Mouse (Mus musculus) kidney, adult 11 months (tissue): Measurements from ENCODE around the gene Acot2.
"Not testable (repeated sequence)": the region's sequence is repeated elsewhere in the genome, so short reads cannot be mapped to it uniquely, and the experiment has no call there.

Experiments
- DNase-seq: peaks from one replicate; pipeline ENCODE4 v3.0.0; 2022

Acot2 gene

DNA sequence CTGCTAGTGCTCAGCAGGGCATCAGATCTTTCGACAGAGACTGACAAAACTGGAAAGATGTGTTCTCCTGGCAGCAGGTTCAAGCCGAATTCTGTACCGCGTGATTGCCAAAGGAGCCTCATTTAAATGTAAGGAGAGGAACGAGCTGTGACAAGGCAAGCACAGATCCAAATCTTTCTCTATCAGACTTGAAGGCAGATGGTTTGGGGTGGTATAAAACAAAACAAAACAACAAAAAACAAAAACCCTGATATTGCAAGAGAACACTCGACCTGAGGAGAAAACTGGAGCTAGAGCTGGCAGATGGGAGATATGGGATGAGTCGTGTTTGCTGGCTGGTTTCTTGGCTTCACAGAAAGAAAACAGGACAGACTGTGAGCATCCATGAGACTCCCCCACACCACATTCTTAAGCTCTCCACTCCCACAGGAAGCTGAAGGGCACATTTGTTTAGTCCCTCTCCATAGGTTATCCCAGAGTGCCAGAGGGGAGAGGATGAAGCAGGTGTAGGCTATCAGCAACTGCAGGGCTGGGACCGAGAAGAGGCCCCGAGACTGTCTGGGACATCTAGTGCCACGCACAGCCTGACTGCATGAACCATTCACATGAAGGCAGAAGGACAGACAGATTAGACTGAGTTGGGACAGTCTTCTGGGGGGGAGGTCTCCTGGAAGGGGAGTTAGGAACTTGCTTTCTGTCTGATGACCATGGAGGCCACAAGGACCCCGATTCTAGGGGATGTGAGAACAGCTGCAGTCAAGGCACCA lies 10.9 kb downstream of the Acot2 start:
- DNase-seq: no peak

GRCm38 (mm10) chr12:83999237-83999636 lies 11.6 kb downstream of the Acot2 start:
- DNase-seq: peak; percentile 92

DNA sequence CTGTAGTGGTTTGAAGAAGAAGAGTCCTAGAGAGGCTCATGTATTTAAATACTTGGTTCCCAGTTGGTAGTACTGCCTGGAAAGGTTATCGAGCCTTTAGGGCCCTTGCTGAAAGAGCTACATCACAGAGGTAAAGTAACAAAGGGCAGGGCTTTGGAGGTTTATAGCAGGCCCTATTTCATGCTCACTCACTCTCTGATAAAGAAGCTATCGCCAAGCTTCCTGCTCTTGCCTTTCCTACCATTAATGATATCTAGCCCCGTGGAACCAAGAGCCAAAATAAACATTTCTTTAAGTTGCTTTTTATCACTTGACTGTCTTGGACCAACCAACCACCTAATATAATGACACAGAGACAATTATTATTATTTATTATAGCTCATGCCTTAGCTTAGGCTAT lies 12.8 kb downstream of the Acot2 start:
- DNase-seq: no peak

DNA sequence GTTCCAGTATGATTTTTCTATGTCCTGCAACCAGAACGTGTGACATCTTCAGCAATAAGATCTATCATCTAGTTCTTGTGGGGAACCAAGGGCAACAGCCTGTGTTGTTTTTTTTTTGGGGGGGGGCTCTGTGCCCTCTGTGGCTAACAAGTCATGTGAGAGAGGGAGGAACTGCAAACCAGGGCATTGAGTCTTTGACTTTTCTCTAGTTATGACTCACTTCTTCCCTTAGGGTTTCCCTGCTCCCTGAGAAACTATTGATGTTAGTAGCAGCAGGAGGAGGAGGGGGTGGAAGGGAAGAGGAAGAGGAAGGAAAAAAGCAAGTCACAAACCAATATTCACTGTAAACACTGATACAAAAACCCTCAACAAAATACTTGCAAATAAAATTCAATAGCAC lies 16.2 kb downstream of the Acot2 start:
- DNase-seq: no peak

DNA sequence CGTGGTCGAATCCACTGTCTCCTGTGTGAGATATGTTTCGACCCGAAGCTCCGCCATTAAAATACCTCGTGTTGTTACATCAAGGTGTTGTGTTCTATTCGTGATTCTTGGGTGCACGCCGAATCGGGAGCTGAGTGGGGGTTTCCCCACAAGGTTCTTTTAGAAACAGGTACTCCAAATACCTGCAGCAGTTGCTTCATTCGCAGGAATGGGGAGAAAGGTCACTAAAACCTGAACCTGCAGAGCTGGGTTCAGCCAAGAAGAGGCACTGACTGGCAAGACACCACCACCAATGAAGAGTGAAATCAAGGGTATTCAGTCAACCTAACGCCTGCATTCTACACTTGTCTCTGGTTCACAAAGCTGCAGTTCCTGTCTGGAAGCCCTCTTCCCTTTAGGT lies 20.6 kb downstream of the Acot2 start:
- peak; percentile 59 for DNase-seq

DNA sequence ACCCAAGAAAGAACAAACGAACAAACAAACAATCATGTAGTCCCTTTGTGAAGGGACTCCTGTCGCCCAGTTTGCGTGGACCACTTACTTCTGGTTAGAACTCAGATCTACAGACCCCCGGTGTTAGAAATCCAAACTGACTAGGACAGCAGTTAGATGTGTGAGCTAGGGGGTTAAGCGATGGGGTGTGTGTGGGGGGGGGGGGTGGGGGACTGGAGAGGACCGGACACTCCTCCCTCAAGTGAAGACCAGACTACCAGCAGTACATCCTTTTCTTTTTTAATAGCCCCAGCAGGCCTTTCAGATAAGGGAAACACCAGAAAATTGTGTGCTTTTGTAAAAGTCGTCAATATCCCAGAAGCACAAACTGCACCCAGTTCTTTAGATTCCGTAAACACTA lies 21.1 kb downstream of the Acot2 start:
- no peak for DNase-seq

- peak; percentile 84 for DNase-seq
Observed at GRCm38 (mm10) chr12:84009171-84009965, 21.7 kb downstream of the Acot2 start, which contains the start of gene Acot1. Gene Acot1 (plus strand): TSS chr12:84009490.

GRCm38 (mm10) chr12:84010201-84010600 lies 22.5 kb downstream of the Acot2 start:
- no peak for DNase-seq

DNA sequence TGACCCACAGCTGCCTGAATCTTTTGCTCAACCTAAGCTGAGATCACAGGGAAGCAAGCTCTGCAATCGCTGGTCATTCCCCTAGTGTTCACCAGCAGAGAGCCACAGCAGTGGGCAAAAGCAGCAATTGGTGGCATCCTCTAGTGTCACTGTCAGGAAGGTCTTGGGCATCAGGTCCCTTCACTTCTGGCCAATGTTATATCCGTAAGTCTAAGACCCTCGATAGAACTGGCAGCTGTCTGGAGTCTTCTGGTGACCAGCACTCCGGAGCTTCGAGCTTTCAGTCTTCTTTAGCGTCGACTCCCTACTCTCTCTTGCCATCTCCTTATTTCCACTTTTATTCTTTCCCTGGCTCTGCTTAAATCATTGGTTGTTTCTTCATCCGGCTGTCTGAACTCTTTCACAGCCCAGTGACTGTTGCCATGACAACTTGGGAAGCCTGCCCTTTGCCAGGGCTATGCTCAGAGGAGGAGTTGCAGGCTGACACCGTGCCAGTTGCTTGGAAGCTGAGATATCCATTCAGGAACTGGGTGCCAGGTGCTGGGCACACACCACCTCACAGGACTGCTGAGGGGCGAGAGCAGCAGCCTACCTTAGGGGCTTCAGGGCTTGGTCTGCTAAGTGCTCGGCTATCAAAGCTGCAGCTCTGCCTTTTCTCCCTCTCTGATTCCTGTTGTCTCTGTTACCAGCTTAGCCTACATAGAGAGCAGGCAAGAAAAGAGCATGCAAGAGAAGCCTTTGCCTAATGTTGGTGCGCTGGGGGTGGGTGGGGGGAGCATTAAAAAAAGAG lies 23.8 kb downstream of the Acot2 start:
- DNase-seq: peak; percentile 96

DNA sequence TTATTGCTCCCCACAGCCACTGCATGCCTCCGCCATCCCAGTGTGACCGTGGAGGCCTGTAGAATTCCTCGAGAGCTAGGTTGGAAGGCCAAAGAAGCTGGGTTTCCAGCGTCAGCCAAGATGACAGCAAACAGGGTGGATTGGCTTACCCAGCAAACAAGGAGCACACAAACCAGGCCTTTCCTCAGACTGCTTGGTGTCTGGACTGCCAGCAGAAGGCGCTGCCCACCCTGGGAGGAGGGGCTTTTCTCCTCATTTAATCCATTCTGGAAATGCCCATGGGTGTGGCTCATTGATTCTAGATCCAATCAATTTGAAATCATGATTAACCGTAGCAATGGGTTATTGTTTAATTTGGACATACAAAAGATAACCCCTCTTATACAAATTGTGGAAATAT lies 25.5 kb downstream of the Acot2 start:
- DNase-seq: no peak

DNA sequence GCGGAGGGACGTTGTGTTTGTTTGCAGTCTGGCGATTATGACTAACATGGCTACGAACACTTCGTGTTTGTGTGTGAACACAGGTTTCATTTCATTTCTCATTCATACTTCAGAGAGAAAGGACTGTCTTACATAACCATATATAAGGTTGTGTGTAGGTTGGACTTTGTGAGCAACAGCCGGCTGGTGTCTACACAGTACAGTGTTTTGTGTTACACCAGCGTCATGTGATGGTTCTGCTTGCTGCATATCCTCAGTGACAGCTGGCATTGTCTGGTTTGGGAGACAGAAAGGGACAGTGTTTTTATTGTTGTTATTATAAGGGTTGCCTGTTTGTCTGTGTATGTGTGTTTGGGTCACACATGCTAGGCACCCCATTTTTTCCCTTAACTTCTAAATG lies 26.0 kb downstream of the Acot2 start:
- no peak for DNase-seq

DNA sequence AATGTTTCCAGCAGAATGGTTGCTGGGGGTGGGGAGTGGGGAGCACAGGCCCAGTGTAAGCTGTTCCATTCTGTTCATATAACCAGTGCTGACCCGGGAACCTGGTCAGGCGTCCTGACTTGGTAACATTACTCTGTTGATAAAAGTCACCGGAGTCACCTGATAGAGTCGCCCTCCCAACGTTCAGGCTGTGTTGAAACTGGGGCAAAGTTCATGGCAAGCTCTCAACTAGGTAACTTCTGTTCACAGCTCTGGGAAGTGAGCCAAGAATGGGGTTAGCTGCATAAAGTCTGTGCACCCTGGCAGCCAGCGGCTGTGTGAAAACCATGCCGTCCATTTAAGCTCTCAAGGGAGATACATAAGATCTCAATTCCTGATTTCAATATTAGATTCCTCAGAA lies 32.9 kb downstream of the Acot2 start:
- peak; percentile 93 for DNase-seq

- DNase-seq: not testable (repeated sequence)
Observed at GRCm38 (mm10) chr12:84022266-84022665, 34.6 kb downstream of the Acot2 start.

GRCm38 (mm10) chr12:84023052-84023745 lies 35.5 kb downstream of the Acot2 start:
- no peak for DNase-seq

- no peak for DNase-seq
Observed at GRCm38 (mm10) chr12:84025888-84026287, 38.2 kb downstream of the Acot2 start.

GRCm38 (mm10) chr12:84028328-84028727 lies 40.7 kb downstream of the Acot2 start:
- not testable (repeated sequence) for DNase-seq

DNA sequence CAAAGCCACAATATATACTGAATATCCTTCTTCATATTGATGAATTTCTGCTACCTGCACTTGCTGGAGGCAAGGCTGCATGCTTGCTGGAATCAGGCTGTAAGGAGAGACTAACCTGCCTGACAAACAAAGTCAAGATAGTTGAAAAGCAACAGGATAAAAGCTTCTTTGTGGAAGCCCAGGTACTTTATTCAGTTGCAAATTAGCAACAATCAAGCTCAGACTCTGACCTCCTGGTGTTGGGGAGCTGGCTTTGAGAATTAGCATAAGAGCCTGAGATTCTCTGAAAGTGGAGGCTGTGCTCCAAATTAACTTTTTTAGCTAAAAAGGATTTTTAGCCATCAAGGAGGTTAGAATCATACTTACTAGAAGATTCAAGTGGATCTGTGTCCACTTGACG lies 41.4 kb downstream of the Acot2 start:
- DNase-seq: not testable (repeated sequence)

- peak; percentile 74 for DNase-seq
Observed at GRCm38 (mm10) chr12:84030659-84031332, 43.1 kb downstream of the Acot2 start.

DNA sequence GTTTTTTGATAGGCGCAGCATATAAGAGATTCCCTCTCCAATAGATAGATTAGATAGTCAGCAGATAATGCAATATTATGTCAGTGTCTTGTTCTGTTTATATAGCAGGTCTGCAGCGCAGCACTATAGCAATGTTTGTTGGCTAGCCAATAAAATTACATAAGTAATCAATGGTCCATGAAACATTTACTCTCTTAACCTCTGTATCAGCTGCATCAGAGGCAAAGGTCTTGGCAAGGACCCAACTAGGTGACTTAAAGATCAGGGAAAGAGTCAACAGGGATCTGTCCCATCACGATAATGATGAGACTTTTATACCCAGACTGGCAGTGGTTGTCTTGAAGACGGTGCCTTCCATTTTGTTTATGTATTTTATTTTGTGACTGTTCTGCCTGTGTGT lies 45.2 kb downstream of the Acot2 start:
- no peak for DNase-seq

- peak; percentile 36 for DNase-seq
Observed at GRCm38 (mm10) chr12:84033302-84033701, 45.6 kb downstream of the Acot2 start.

- no peak for DNase-seq
Observed at GRCm38 (mm10) chr12:84034108-84034507, 46.4 kb downstream of the Acot2 start.

DNA sequence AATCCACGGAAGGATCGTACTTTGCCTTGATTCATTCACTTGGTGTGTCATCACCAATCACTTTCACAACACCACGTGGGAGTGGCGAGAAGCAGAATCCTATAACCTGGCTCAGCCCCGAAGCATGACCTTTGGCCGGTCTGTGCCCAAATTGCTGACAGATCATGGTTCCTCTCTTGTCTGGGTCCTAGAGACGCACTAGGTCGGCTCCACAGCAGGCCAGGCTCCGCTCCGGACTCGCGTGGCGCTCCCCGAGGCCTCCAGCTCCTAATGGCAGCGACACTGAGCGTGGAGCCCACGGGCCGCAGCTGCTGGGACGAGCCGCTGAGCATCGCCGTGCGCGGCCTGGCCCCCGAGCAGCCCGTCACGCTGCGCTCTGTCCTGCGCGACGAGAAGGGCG lies 50.6 kb downstream of the Acot2 start, which contains the start of gene Acot4:
Gene Acot4 (plus strand): TSS at position 139 of the 400 bp plus-strand sequence.
- peak; percentile 91 for DNase-seq
